Comparison of ENCODE assay signal across 14 mouse cellular contexts in the genomic region with DNA sequence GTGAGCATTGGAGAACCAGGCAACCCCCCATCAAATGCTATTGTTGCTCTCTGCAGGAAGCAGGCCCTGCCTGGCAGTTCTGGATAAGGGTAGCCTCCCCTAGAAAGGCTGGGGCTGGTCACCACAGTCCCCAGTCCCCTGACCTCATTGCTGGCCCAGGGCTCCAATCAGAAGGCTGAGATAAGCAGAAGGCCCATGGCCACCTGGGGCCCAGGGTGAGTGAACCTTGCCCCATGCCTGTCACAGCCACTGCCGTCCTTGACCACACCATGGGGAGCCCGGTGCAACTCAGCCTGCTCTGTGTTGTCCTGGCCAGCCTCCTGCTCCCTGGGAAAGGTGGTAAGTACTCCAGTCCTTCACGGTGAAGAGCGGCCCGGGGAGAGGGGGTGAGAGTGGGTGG. TPM values are rescaled to one million over a fixed set of nuclear protein-coding genes. Genes with fewer than 3 reads are reported as not detected.
DNase-seq lines count a peak whose midpoint lies in the region; ATAC-seq lines count a peak whose summit lies in the region.
"Had no signal": no experiment of that assay in that cellular context is flagged by ENCODE, and none has a peak within 500 bp of the region (broad histone marks: within the 10 kb centered on the region; RNA-seq: fewer than 3 reads in every experiment).

No protein-coding gene starts in this region.

- H3K4me2 ChIP-seq in heart, embryonic 12.5 days, result no peak overlapping the region
- no peak overlapping the region for H3K4me2 ChIP-seq in midbrain, embryonic 14.5 days (ENCODE audit: low read length)
- no peak overlapping the region for H3K4me2 ChIP-seq in midbrain, embryonic 15.5 days
- peak overlapping the region; percentile 53 for H3K4me2 ChIP-seq in liver, embryonic 13.5 days
- H3K4me2 ChIP-seq: limb, embryonic 15.5 days had no signal

- no peaks in the 10 kb centered on the region for H3K36me3 ChIP-seq in heart, embryonic 12.5 days
- no peaks in the 10 kb centered on the region for H3K36me3 ChIP-seq in midbrain, embryonic 14.5 days (ENCODE audit: control insufficient read depth, insufficient read depth, low read length)
- no peaks in the 10 kb centered on the region for H3K36me3 ChIP-seq in midbrain, embryonic 15.5 days (replicated peaks)
- H3K36me3 ChIP-seq in liver, embryonic 13.5 days, result peaks cover 5% of the 10 kb centered on the region
- H3K36me3 ChIP-seq: limb, embryonic 15.5 days had no signal

- intact Hi-C loops in heart, postnatal 36 days (cut with DNase I), result no loop called here

- WGBS in heart, embryonic 12.5 days, result 13% methylated on average over 5 of the region's 5 CpGs
- 36% methylated on average over 5 of the region's 5 CpGs for WGBS in midbrain, embryonic 14.5 days
- WGBS in midbrain, embryonic 15.5 days, result 24% methylated on average over 5 of the region's 5 CpGs
- WGBS in liver, embryonic 13.5 days (ENCODE audit: insufficient replicate concordance), result 15% methylated on average over 5 of the region's 5 CpGs

- no peak overlapping the region for H3K9ac ChIP-seq in heart, embryonic 12.5 days
- H3K9ac ChIP-seq in midbrain, embryonic 14.5 days (replicated peaks; ENCODE audit: low read length), result 0 out of 2 replicates have a peak overlapping the region, but pooled peaks have one; percentile 2
- no peak overlapping the region for H3K9ac ChIP-seq in midbrain, embryonic 15.5 days
- peak overlapping the region; percentile 29 for H3K9ac ChIP-seq in liver, embryonic 13.5 days
- H3K9ac ChIP-seq: limb, embryonic 15.5 days had no signal

- no peak overlapping the region for H3K4me3 ChIP-seq in heart, embryonic 12.5 days
- no peak overlapping the region for H3K4me3 ChIP-seq in midbrain, embryonic 14.5 days (replicated peaks; ENCODE audit: low read depth, low read length)
- H3K4me3 ChIP-seq in midbrain, embryonic 15.5 days, result no peak overlapping the region
- H3K4me3 ChIP-seq in liver, embryonic 13.5 days (replicated peaks), result peak overlapping the region; percentile 39
- H3K4me3 ChIP-seq: limb, embryonic 15.5 days had no signal

- ATAC-seq in heart, embryonic 12.5 days (ENCODE audit: insufficient number of reproducible peaks, low FRiP score), result peak; percentile 46; the same call in 1 of the 2 replicates
- ATAC-seq in midbrain, embryonic 14.5 days (ENCODE audit: low FRiP score, low TSS enrichment), result no peak
- ATAC-seq in midbrain, embryonic 15.5 days (replicated peaks), result no peak
- ATAC-seq in liver, embryonic 13.5 days (ENCODE audit: low read depth), result peak; percentile 86

- H3K27ac ChIP-seq in heart, embryonic 12.5 days (ENCODE audit: poor library complexity, severe bottlenecking), result no peak overlapping the region; the same call in 1 of the 2 replicates
- H3K27ac ChIP-seq in midbrain, embryonic 14.5 days (replicated peaks; ENCODE audit: low read depth, low read length), result no peak overlapping the region
- no peak overlapping the region for H3K27ac ChIP-seq in midbrain, embryonic 15.5 days
- peak overlapping the region; percentile 77 for H3K27ac ChIP-seq in liver, embryonic 13.5 days
- H3K27ac ChIP-seq: limb, embryonic 15.5 days had no signal

- H3K27me3 ChIP-seq in heart, embryonic 12.5 days (replicated peaks), result no peaks in the 10 kb centered on the region
- no peaks in the 10 kb centered on the region for H3K27me3 ChIP-seq in midbrain, embryonic 14.5 days (ENCODE audit: control insufficient read depth, insufficient read depth, low read length)
- no peaks in the 10 kb centered on the region for H3K27me3 ChIP-seq in midbrain, embryonic 15.5 days (replicated peaks)
- H3K27me3 ChIP-seq in liver, embryonic 13.5 days, result no peaks in the 10 kb centered on the region
- H3K27me3 ChIP-seq: limb, embryonic 15.5 days had no signal

- no peaks in the 10 kb centered on the region for H3K9me3 ChIP-seq in heart, embryonic 12.5 days (replicated peaks)
- H3K9me3 ChIP-seq in midbrain, embryonic 14.5 days (ENCODE audit: control insufficient read depth, low read length), result no peaks in the 10 kb centered on the region
- no peaks in the 10 kb centered on the region for H3K9me3 ChIP-seq in midbrain, embryonic 15.5 days
- no peaks in the 10 kb centered on the region for H3K9me3 ChIP-seq in liver, embryonic 13.5 days (replicated peaks)
- H3K9me3 ChIP-seq: limb, embryonic 15.5 days had no signal

- no peak for DNase-seq in heart, postnatal 36 days
- DNase-seq in midbrain, embryonic 14.5 days, result no peak
- peak; percentile 15 for DNase-seq in liver, embryonic 13.5 days
- DNase-seq in urinary bladder, adult 18-20 months (ENCODE audit: low spot score in 2 of 2), result no peak
- DNase-seq in thymus, postnatal 0 days (ENCODE audit: low spot score), result no peak
- DNase-seq in gastrocnemius, adult 18-20 months (ENCODE audit: low spot score), result no peak
- DNase-seq: cerebellum, postnatal 10 days; heart, postnatal 4 days; spleen, adult 18-20 months; thymus, adult 2 months had no signal

- peaks cover 41% of the 10 kb centered on the region for H3K4me1 ChIP-seq in heart, embryonic 12.5 days (replicated peaks)
- peaks cover 2% of the 10 kb centered on the region; the same call in 1 of the 2 replicates for H3K4me1 ChIP-seq in midbrain, embryonic 14.5 days (ENCODE audit: control insufficient read depth, insufficient read depth, low read length)
- H3K4me1 ChIP-seq in midbrain, embryonic 15.5 days, result no peaks in the 10 kb centered on the region
- peaks cover 26% of the 10 kb centered on the region for H3K4me1 ChIP-seq in liver, embryonic 13.5 days (replicated peaks)

RNA-seq across cellular contexts. Expression of a gene that starts 0.5 kb away (rescaled TPM):
- 2.7 and 2.8 TPM in 2 replicates for polyA plus RNA-seq in heart, embryonic 12.5 days (2016; fragmentation: Nextera tagmentation; extraction: Ambion mirVana)
- under 1 TPM; 0.46 to 0.58 TPM for total RNA-seq in heart, postnatal 36 days (2021)
- 0.29 TPM in 1 of 2 replicates, not detected in the other for polyA plus RNA-seq in midbrain, embryonic 14.5 days (2014; fragmentation: Nextera tagmentation; extraction: Ambion mirVana)
- polyA plus RNA-seq in midbrain, embryonic 15.5 days (2015; fragmentation: Nextera tagmentation; extraction: Ambion mirVana), result 0.21 and 0.56 TPM in 2 replicates
- 67.7 and 77.1 TPM in 2 replicates for polyA plus RNA-seq in liver, embryonic 13.5 days (2015; fragmentation: Nextera tagmentation; extraction: Ambion mirVana)
- polyA plus RNA-seq in thymus, postnatal 0 days (2015; fragmentation: Nextera tagmentation; extraction: Ambion mirVana), result 0.58 and 0.69 TPM in 2 replicates
- total RNA-seq in gastrocnemius, adult 18-20 months (2021), result under 1 TPM in 1 of 2 experiments, not detected in 1; 0.21 TPM
- total RNA-seq: layer of hippocampus, postnatal 10 days had no signal

RNA-seq across cellular contexts. Expression of a gene that starts 11.7 kb away (rescaled TPM):
- polyA plus RNA-seq in heart, embryonic 12.5 days (2016; fragmentation: Nextera tagmentation; extraction: Ambion mirVana), result 0.23 TPM in 1 of 2 replicates, not detected in the other
- under 1 TPM; 0.19 to 0.35 TPM for total RNA-seq in heart, postnatal 36 days (2021)
- polyA plus RNA-seq in midbrain, embryonic 14.5 days (2014; fragmentation: Nextera tagmentation; extraction: Ambion mirVana), result not detected in 2 replicates
- polyA plus RNA-seq in midbrain, embryonic 15.5 days (2015; fragmentation: Nextera tagmentation; extraction: Ambion mirVana), result 0.09 TPM in 1 of 2 replicates, not detected in the other
- polyA plus RNA-seq in liver, embryonic 13.5 days (2015; fragmentation: Nextera tagmentation; extraction: Ambion mirVana), result 6.1 and 6.5 TPM in 2 replicates
- 0.22 TPM in 1 of 2 replicates, not detected in the other for polyA plus RNA-seq in thymus, postnatal 0 days (2015; fragmentation: Nextera tagmentation; extraction: Ambion mirVana)
- under 1 TPM in 1 of 2 experiments, not detected in 1; 0.11 TPM for total RNA-seq in gastrocnemius, adult 18-20 months (2021)
- total RNA-seq: heart, postnatal 4 days had no signal
- polyA plus RNA-seq: limb, embryonic 15.5 days had no signal

RNA-seq across cellular contexts. Expression of a gene that starts 23.1 kb away (rescaled TPM):
- polyA plus RNA-seq in heart, embryonic 12.5 days (2016; fragmentation: Nextera tagmentation; extraction: Ambion mirVana), result 0.39 and 0.92 TPM in 2 replicates
- total RNA-seq in heart, postnatal 36 days (2021), result not detected
- polyA plus RNA-seq in midbrain, embryonic 14.5 days (2014; fragmentation: Nextera tagmentation; extraction: Ambion mirVana), result 1.4 TPM in 2 replicates
- polyA plus RNA-seq in midbrain, embryonic 15.5 days (2015; fragmentation: Nextera tagmentation; extraction: Ambion mirVana), result 1.6 and 1.7 TPM in 2 replicates
- 15.8 and 22.7 TPM in 2 replicates for polyA plus RNA-seq in liver, embryonic 13.5 days (2015; fragmentation: Nextera tagmentation; extraction: Ambion mirVana)
- polyA plus RNA-seq in thymus, postnatal 0 days (2015; fragmentation: Nextera tagmentation; extraction: Ambion mirVana), result 0.71 and 0.95 TPM in 2 replicates
- not detected for total RNA-seq in gastrocnemius, adult 18-20 months (2021)
- total RNA-seq: heart, postnatal 4 days; layer of hippocampus, postnatal 10 days had no signal

Comparison
In these comparisons a context has a peak if more than half of its experiments do, and no peak if none do; other contexts are left out.
1. H3K9ac ChIP-seq: peak in midbrain, embryonic 14.5 days (single experiment) and liver, embryonic 13.5 days (single experiment); none in heart, embryonic 12.5 days (single experiment) and midbrain, embryonic 15.5 days (single experiment).
2. ATAC-seq: peak in heart, embryonic 12.5 days (single experiment) and liver, embryonic 13.5 days (single experiment); none in midbrain, embryonic 14.5 days (single experiment) and midbrain, embryonic 15.5 days (single experiment).
3. RNA of a gene that starts 0.5 kb away (polyA plus RNA-seq): 67.7 to 77.1 TPM in liver, embryonic 13.5 days; 2.7 to 2.8 TPM in heart, embryonic 12.5 days, 0.58 to 0.69 TPM in thymus, postnatal 0 days, 0.29 TPM in midbrain, embryonic 14.5 days and 0.21 to 0.56 TPM in midbrain, embryonic 15.5 days; every median in the first group is over 10 times any median in the second.